Mouse (Mus musculus): ENCODE data around the gene Cyp2b10. TPM values are rescaled to one million over a fixed set of nuclear protein-coding genes. Genes with fewer than 3 reads are reported as not detected.
"Not testable (repeated sequence)": the region's sequence is repeated elsewhere in the genome, so short reads cannot be mapped to it uniquely, and the experiment has no call there.

The Cyp2b10 gene
- polyA plus RNA-seq, 1 experiment from 2014 or later, result not detected

GRCm38 (mm10) chr7:25884272-25884671 lies 13.1 kb upstream of the Cyp2b10 start:
- no peak overlapping the region for H3K4me3 ChIP-seq
- WGBS, result 76% methylated on average over 1 of the region's 1 CpGs
- H3K27ac ChIP-seq (replicated peaks), result no peak overlapping the region
- H3K9me3 ChIP-seq, result no peaks in the 10 kb centered on the region
- DNase-seq (ENCODE audit: low spot score), result no peak
- H3K4me1 ChIP-seq, result no peaks in the 10 kb centered on the region
- peaks cover 20% of the 10 kb centered on the region; the same call in 1 of the 2 replicates for H3K27me3 ChIP-seq (replicated peaks; ENCODE audit: low read depth, poor library complexity, severe bottlenecking)
- H3K36me3 ChIP-seq (replicated peaks), result no peaks in the 10 kb centered on the region

GRCm38 (mm10) chr7:25887758-25888157 lies 9.7 kb upstream of the Cyp2b10 start:
- no peak overlapping the region for H3K27ac ChIP-seq (replicated peaks)
- WGBS, result 86% methylated on average over 3 of the region's 3 CpGs
- H3K27me3 ChIP-seq (replicated peaks; ENCODE audit: low read depth, poor library complexity, severe bottlenecking), result no peaks in the 10 kb centered on the region
- H3K4me3 ChIP-seq, result no peak overlapping the region
- H3K36me3 ChIP-seq (replicated peaks), result no peaks in the 10 kb centered on the region
- H3K9me3 ChIP-seq, result no peaks in the 10 kb centered on the region
- no peak for DNase-seq (ENCODE audit: low spot score)
- H3K4me1 ChIP-seq, result no peaks in the 10 kb centered on the region

- H3K4me1 ChIP-seq, result no peaks in the 10 kb centered on the region
- H3K9me3 ChIP-seq, result 0 out of 2 replicates have a peak, but pooled peaks cover 2% of the 10 kb centered on the region
- H3K27ac ChIP-seq (replicated peaks), result no peak overlapping the region
- 81% methylated on average over 5 of the region's 5 CpGs for WGBS
- H3K4me3 ChIP-seq, result no peak overlapping the region
- H3K36me3 ChIP-seq (replicated peaks), result no peaks in the 10 kb centered on the region
- H3K27me3 ChIP-seq (replicated peaks; ENCODE audit: low read depth, poor library complexity, severe bottlenecking), result no peaks in the 10 kb centered on the region
- DNase-seq (ENCODE audit: low spot score), result no peak
These were observed 4.3 kb upstream of the Cyp2b10 start for GRCm38 (mm10) chr7:25893159-25893558.

GRCm38 (mm10) chr7:25895162-25895561 lies 2.3 kb upstream of the Cyp2b10 start:
- Histone ChIP-seq H3K9me3 (0 out of 2 replicates have a peak, but pooled peaks cover 2% of the 10 kb centered on the region), H3K27me3 (replicated peaks; ENCODE audit: low read depth, poor library complexity, severe bottlenecking) (no peaks in the 10 kb centered on the region), H3K27ac (replicated peaks) (no peak overlapping the region), H3K36me3 (replicated peaks) (no peaks in the 10 kb centered on the region), H3K4me3 (no peak overlapping the region), H3K4me1 (no peaks in the 10 kb centered on the region)
- no peak for DNase-seq (ENCODE audit: low spot score)
- whole genome bisulfite sequencing, result 70% methylated on average over 1 of the region's 1 CpGs

GRCm38 (mm10) chr7:25898064-25898463 lies 644 bp downstream of the Cyp2b10 start:
- 90% methylated on average over 7 of the region's 7 CpGs for WGBS
- no peak overlapping the region for H3K27ac ChIP-seq (replicated peaks)

GRCm38 (mm10) chr7:25902061-25902690 lies 4.8 kb downstream of the Cyp2b10 start:
- Histone ChIP-seq H3K27ac (replicated peaks) (no peak overlapping the region), H3K27me3 (replicated peaks; ENCODE audit: low read depth, poor library complexity, severe bottlenecking) (no peaks in the 10 kb centered on the region), H3K4me1 (no peaks in the 10 kb centered on the region), H3K9me3 (peaks cover 2% of the 10 kb centered on the region; the same call in 1 of the 2 replicates), H3K36me3 (replicated peaks) (no peaks in the 10 kb centered on the region), H3K4me3 (no peak overlapping the region)
- DNase-seq (ENCODE audit: low spot score), result no peak
- 79% methylated on average over 8 of the region's 8 CpGs for WGBS

More at GRCm38 (mm10) chr7:25898064-25898463, 644 bp downstream of the Cyp2b10 start:
- Histone ChIP-seq H3K4me3 (no peak overlapping the region), H3K27me3 (replicated peaks; ENCODE audit: low read depth, poor library complexity, severe bottlenecking) (no peaks in the 10 kb centered on the region), H3K4me1 (no peaks in the 10 kb centered on the region), H3K9me3 (peaks cover 2% of the 10 kb centered on the region; the same call in 1 of the 2 replicates), H3K36me3 (replicated peaks) (no peaks in the 10 kb centered on the region)
- DNase-seq (ENCODE audit: low spot score), result no peak

GRCm38 (mm10) chr7:25903156-25903555 lies 5.7 kb downstream of the Cyp2b10 start:
- Histone ChIP-seq H3K27ac (replicated peaks) (no peak overlapping the region), H3K36me3 (replicated peaks) (no peaks in the 10 kb centered on the region)
- peak; percentile 25 for DNase-seq (ENCODE audit: low spot score)

GRCm38 (mm10) chr7:25904066-25904465 lies 6.6 kb downstream of the Cyp2b10 start:
- Histone ChIP-seq H3K4me1 (no peaks in the 10 kb centered on the region), H3K36me3 (replicated peaks) (no peaks in the 10 kb centered on the region), H3K9me3 (no peaks in the 10 kb centered on the region; the same call in 1 of the 2 replicates), H3K4me3 (no peak overlapping the region), H3K27ac (replicated peaks) (no peak overlapping the region), H3K27me3 (replicated peaks; ENCODE audit: low read depth, poor library complexity, severe bottlenecking) (no peaks in the 10 kb centered on the region)
- 39% methylated on average over 3 of the region's 3 CpGs for WGBS
- DNase-seq (ENCODE audit: low spot score), result peak; percentile 23

More at GRCm38 (mm10) chr7:25903156-25903555, 5.7 kb downstream of the Cyp2b10 start:
- no peaks in the 10 kb centered on the region for H3K27me3 ChIP-seq (replicated peaks; ENCODE audit: low read depth, poor library complexity, severe bottlenecking)
- H3K4me3 ChIP-seq, result no peak overlapping the region
- H3K9me3 ChIP-seq, result no peaks in the 10 kb centered on the region; the same call in 1 of the 2 replicates
- no peaks in the 10 kb centered on the region for H3K4me1 ChIP-seq
- WGBS, result 41% methylated on average over 14 of the region's 14 CpGs

GRCm38 (mm10) chr7:25904489-25904888 lies 7.1 kb downstream of the Cyp2b10 start:
- no peak for DNase-seq (ENCODE audit: low spot score)
- H3K27me3 ChIP-seq (replicated peaks; ENCODE audit: low read depth, poor library complexity, severe bottlenecking), result no peaks in the 10 kb centered on the region
- 69% methylated on average over 10 of the region's 10 CpGs for WGBS
- no peaks in the 10 kb centered on the region for H3K4me1 ChIP-seq
- H3K9me3 ChIP-seq, result no peaks in the 10 kb centered on the region; the same call in 1 of the 2 replicates
- H3K36me3 ChIP-seq (replicated peaks), result no peaks in the 10 kb centered on the region
- H3K4me3 ChIP-seq, result no peak overlapping the region
- H3K27ac ChIP-seq (replicated peaks), result no peak overlapping the region

- H3K4me3 ChIP-seq, result no peak overlapping the region
- WGBS, result 74% methylated on average over 6 of the region's 6 CpGs
These were observed 10.0 kb downstream of the Cyp2b10 start for GRCm38 (mm10) chr7:25907380-25907779.

GRCm38 (mm10) chr7:25910046-25910445 lies 12.6 kb downstream of the Cyp2b10 start:
- no peak for DNase-seq (ENCODE audit: low spot score)
- Histone ChIP-seq H3K9me3 (0 out of 2 replicates have a peak, but pooled peaks cover 2% of the 10 kb centered on the region), H3K4me3 (no peak overlapping the region), H3K27me3 (replicated peaks; ENCODE audit: low read depth, poor library complexity, severe bottlenecking) (no peaks in the 10 kb centered on the region), H3K36me3 (replicated peaks) (no peaks in the 10 kb centered on the region), H3K4me1 (no peaks in the 10 kb centered on the region), H3K27ac (replicated peaks) (no peak overlapping the region)
- WGBS, result 70% methylated on average over 2 of the region's 2 CpGs

More at GRCm38 (mm10) chr7:25907380-25907779, 10.0 kb downstream of the Cyp2b10 start:
- Histone ChIP-seq H3K27ac (replicated peaks) (no peak overlapping the region), H3K36me3 (replicated peaks) (no peaks in the 10 kb centered on the region), H3K9me3 (0 out of 2 replicates have a peak, but pooled peaks cover 2% of the 10 kb centered on the region), H3K27me3 (replicated peaks; ENCODE audit: low read depth, poor library complexity, severe bottlenecking) (no peaks in the 10 kb centered on the region), H3K4me1 (no peaks in the 10 kb centered on the region)
- DNase-seq (ENCODE audit: low spot score), result no peak

- DNase-seq (ENCODE audit: low spot score), result no peak
- H3K36me3 ChIP-seq (replicated peaks), result no peaks in the 10 kb centered on the region
- no peak overlapping the region for H3K27ac ChIP-seq (replicated peaks)
- no peak overlapping the region for H3K4me3 ChIP-seq
- no peaks in the 10 kb centered on the region for H3K9me3 ChIP-seq
- 76% methylated on average over 1 of the region's 1 CpGs for WGBS
- no peaks in the 10 kb centered on the region for H3K4me1 ChIP-seq
- no peaks in the 10 kb centered on the region for H3K27me3 ChIP-seq (replicated peaks; ENCODE audit: low read depth, poor library complexity, severe bottlenecking)
These were observed 18.7 kb downstream of the Cyp2b10 start for GRCm38 (mm10) chr7:25916116-25916515.

- not testable (repeated sequence) for H3K4me1 ChIP-seq; H3K27ac ChIP-seq (replicated peaks); H3K4me3 ChIP-seq; H3K36me3 ChIP-seq (replicated peaks); H3K9me3 ChIP-seq; H3K27me3 ChIP-seq (replicated peaks; ENCODE audit: low read depth, poor library complexity, severe bottlenecking)
- DNase-seq (ENCODE audit: low spot score), result peak; percentile 11
- 59% methylated on average over 5 of the region's 5 CpGs for WGBS
These were observed 19.9 kb downstream of the Cyp2b10 start for GRCm38 (mm10) chr7:25917271-25917670.

Data from embryonic facial prominence, embryonic 10.5 days (tissue).